Mouse (Mus musculus) adrenal gland, postnatal 36 days (tissue): ENCODE measurements at regions not wholly inside any gene's neighbourhood (a gene's known extent, or its start where the extent isn't known, plus 50 kb on each side); places are given as distances from the start of the nearest gene placed in this dataset.
A peak's percentile ranks its signal among the peaks of the same experiment; 100 is the strongest.

Experiments used
- DNase-seq, 2 experiments: peaks; one replicate each; pipeline ENCODE4 v3.0.0; 2021; ENCODE audit warnings: mixed read lengths in 1 of 2

DNA sequence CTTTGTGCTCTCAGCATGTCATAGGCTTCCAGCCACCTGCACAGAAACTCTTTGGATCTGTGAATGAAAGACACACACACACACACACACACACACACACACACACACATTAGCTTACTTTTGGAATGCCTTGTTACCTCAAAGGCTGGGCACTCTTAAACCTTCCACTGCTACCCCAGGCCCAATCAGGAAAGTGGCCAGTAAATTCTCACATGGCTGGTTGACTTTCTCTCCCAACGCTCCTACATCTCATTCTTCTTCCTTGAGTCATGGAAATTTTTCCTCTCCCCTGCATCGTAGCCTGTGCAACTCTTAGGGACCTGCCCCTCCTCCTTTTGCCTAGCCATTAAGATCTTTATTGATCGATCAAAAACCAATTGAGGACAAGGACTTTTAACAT, 465.3 kb upstream of the Cpeb2 start:
- DNase-seq: no peak

DNA sequence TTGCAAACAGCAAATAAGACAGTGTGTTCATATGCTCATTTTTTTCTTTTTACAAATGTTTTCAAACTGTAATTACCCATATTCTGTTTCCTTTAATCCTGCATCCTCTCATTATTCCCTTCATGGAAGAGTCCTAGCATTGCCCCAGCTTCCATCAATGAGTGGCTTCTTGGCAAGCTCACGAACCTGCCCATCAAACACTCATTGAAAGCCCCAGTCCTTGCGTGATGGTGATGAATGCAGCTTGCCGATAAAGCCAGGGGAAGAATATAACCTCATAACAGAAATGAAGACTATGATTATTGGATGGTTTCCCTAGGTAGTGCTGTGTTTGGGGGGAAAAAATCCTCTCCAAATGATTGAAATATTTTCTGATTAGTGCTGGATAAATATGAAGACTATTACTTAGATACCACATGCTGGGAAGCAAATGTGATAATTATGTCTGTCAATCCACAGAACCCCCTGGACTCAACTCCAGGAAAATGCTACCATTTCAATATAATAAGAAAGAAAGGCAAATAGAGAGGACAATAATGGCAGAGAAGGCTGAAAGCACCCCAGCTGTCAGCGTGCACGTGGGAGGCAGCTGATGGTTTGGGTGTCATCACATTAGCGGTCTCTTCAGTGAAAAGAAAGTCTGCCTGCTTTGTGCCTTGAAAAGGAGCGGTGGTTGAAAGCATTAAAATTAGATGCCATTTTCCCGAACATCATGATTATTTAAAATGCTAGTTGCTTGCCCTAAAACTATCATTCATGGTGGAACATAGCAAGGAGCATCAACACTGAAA, 455.7 kb upstream of the Cpeb2 start:
- DNase-seq: no peak

- peak in 1 of 2 experiments; percentile 20 for DNase-seq
Observed at GRCm38 (mm10) chr5:42805958-42806357, 427.0 kb upstream of the Cpeb2 start.
